ENCODE assay signal across 1 mouse cellular context in the genomic region with DNA sequence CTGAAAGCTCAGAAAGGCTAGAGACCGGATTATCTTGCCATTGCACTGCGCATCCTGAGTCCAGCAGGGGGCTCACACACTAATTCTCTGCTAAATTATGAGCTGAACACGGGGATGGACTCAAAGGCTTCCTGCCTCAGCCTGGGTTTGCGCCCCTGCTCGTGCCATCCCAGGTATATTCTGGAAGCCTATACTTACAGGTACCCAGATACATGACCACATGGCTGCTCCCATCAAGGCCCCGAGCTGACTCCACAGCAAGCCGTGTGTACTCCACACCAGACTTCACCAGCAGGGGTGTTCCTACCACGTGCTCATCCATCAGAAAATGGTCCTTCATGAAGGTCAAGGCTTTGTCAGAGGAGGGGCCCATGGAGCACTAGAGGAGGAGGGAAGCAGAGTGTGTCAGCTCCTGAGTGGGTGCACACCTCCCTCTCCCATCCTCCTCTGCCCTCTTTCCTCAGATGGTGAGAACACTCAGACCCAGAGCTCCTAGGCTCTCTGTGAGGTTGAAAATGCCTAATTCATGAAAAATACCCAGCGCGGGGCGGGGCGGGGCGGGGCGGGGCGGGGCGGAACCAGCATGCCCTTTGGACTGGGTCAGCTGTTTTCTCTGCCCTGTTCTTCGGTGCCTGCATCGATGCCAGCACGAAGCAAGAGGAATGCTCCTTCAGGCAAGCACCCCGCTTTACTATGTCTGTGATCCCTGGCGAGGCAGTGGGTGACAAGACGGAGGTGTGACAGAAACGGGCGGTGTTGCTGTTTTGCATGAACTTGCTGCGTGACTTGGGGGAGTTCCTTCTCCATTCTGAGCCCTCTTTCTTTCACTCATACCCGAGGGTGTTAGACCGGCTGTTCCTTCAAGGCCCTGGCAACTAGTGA.
TF ChIP-seq lines count a peak whose summit lies in the region.

No protein-coding gene starts in this region.

TF ChIP-seq in CH12.LX, 34 proteins besides CTCF, POLR2A, EP300 and RAD21 (continued from another document):
- TF ChIP-seq ZKSCAN1 (IDR thresholded peaks at IDR 0.05; ENCODE audit: borderline replicate concordance, low read depth, low read length) (no peak), IRF4 (IDR thresholded peaks at IDR 0.05; ENCODE audit: low read depth, low read length) (no peak), NELFE (IDR thresholded peaks at IDR 0.05; ENCODE audit: low read depth, low read length) (no peak), MAFK (IDR thresholded peaks at IDR 0.05; ENCODE audit: insufficient replicate concordance, low read length) (no peak), CHD2 (IDR thresholded peaks at IDR 0.05; ENCODE audit: low read length) (no peak), TBP (conservative IDR thresholded peaks at IDR 0.05; ENCODE audit: low read depth, low read length) (0 out of 2 replicates have a peak, but pooled peaks have one; percentile 6), CHD1 (IDR thresholded peaks at IDR 0.05; ENCODE audit: low read depth, low read length) (no peak), MAX (IDR thresholded peaks at IDR 0.05; ENCODE audit: low read length) (peak; percentile 96), ELF1 (IDR thresholded peaks at IDR 0.05; ENCODE audit: low read depth, low read length) (peak; percentile 51; the same call in 1 of the 2 replicates), UBTF (IDR thresholded peaks at IDR 0.05; ENCODE audit: low read depth, low read length) (no peak), ZNF384 (IDR thresholded peaks at IDR 0.05; ENCODE audit: low read depth, low read length) (no peak), MXI1 (IDR thresholded peaks at IDR 0.05; ENCODE audit: low read depth, low read length) (peak; percentile 95), POLR2AphosphoS2 (IDR thresholded peaks at IDR 0.05; ENCODE audit: low read depth, low read length) (no peak), TCF12 (IDR thresholded peaks at IDR 0.05; ENCODE audit: low read depth, low read length) (0 out of 2 replicates have a peak, but pooled peaks have one; percentile 21), NRF1 (IDR thresholded peaks at IDR 0.05; ENCODE audit: low read depth, low read length) (no peak), SMC3 (IDR thresholded peaks at IDR 0.05; ENCODE audit: low read depth, low read length) (peak; percentile 90), SIN3A (IDR thresholded peaks at IDR 0.05; ENCODE audit: low read length) (peak; percentile 50), JUND (conservative IDR thresholded peaks at IDR 0.05; ENCODE audit: low read depth, low read length) (no peak), USF2 (conservative IDR thresholded peaks at IDR 0.05; ENCODE audit: low read depth, low read length) (peak; percentile 34; the same call in 1 of the 2 replicates), BHLHE40 (IDR thresholded peaks at IDR 0.05; ENCODE audit: low read depth, low read length) (peak; percentile 73), HCFC1 (IDR thresholded peaks at IDR 0.05; ENCODE audit: low read depth, low read length) (0 out of 2 replicates have a peak, but pooled peaks have one; percentile 35), MAZ (IDR thresholded peaks at IDR 0.05; ENCODE audit: low read depth, low read length) (no peak; the same call in 1 of the 2 replicates), GABPA (IDR thresholded peaks at IDR 0.05; ENCODE audit: insufficient replicate concordance, low read depth, low read length) (no peak), JUN (IDR thresholded peaks at IDR 0.05; ENCODE audit: insufficient read depth, low read depth, low read length) (no peak), ZMIZ1 (IDR thresholded peaks at IDR 0.05; ENCODE audit: low read depth, low read length) (no peak), USF1 (IDR thresholded peaks at IDR 0.05; ENCODE audit: low read depth, low read length) (peak; percentile 40), MYC (IDR thresholded peaks at IDR 0.05; ENCODE audit: low read depth, low read length) (peak; percentile 96)
TF ChIP-seq in CH12.LX: peak in this region for 15.
